Mouse (Mus musculus): ENCODE results near the gene Bcor. TPM values are rescaled to one million over a fixed set of nuclear protein-coding genes. Genes with fewer than 3 reads are reported as not detected.

Gene Bcor
- polyA plus RNA-seq, 1 experiment from 2014 or later, result 7.9 TPM

- Histone ChIP-seq H3K4me1 (peaks cover 86% of the 10 kb centered on the region), H3K9me3 (replicated peaks) (no peaks in the 10 kb centered on the region), H3K4me2 (peak overlapping the region; percentile 88), H3K27ac (peak overlapping the region; percentile 97), H3K4me3 (peak overlapping the region; percentile 51), H3K9ac (peak overlapping the region; percentile 85), H3K36me3 (no peaks in the 10 kb centered on the region), H3K27me3 (replicated peaks) (peaks cover 90% of the 10 kb centered on the region)
- peak; percentile 53 for ATAC-seq
- WGBS (ENCODE audit: insufficient replicate concordance), result 0% methylated on average over 1 of the region's 1 CpGs
These were observed 156.6 kb downstream of the Bcor start for GRCm38 (mm10) chrX:12003539-12003938.

GRCm38 (mm10) chrX:12003106-12003505 lies 157.0 kb downstream of the Bcor start:
- H3K4me1 ChIP-seq, result peaks cover 86% of the 10 kb centered on the region
- H3K4me2 ChIP-seq, result peak overlapping the region; percentile 88
- 5% methylated on average over 9 of the region's 9 CpGs for WGBS (ENCODE audit: insufficient replicate concordance)
- no peak for ATAC-seq
- H3K27ac ChIP-seq, result peak overlapping the region; percentile 97
- no peaks in the 10 kb centered on the region for H3K36me3 ChIP-seq
- H3K27me3 ChIP-seq (replicated peaks), result peaks cover 90% of the 10 kb centered on the region
- no peaks in the 10 kb centered on the region for H3K9me3 ChIP-seq (replicated peaks)
- H3K4me3 ChIP-seq, result peak overlapping the region; percentile 51
- peak overlapping the region; percentile 75 for H3K9ac ChIP-seq

GRCm38 (mm10) chrX:12002596-12002995 lies 157.6 kb downstream of the Bcor start:
- Histone ChIP-seq H3K4me3 (peak overlapping the region; percentile 51), H3K9ac (peak overlapping the region; percentile 75), H3K4me1 (peaks cover 86% of the 10 kb centered on the region), H3K27me3 (replicated peaks) (peaks cover 89% of the 10 kb centered on the region), H3K36me3 (no peaks in the 10 kb centered on the region), H3K9me3 (replicated peaks) (no peaks in the 10 kb centered on the region), H3K4me2 (peak overlapping the region; percentile 88), H3K27ac (peak overlapping the region; percentile 97)
- WGBS (ENCODE audit: insufficient replicate concordance), result 15% methylated on average over 6 of the region's 6 CpGs
- ATAC-seq, result no peak

- H3K4me1 ChIP-seq, result peaks cover 89% of the 10 kb centered on the region
- WGBS (ENCODE audit: insufficient replicate concordance), result 12% methylated on average over 3 of the region's 3 CpGs
- H3K9me3 ChIP-seq (replicated peaks), result no peaks in the 10 kb centered on the region
- H3K36me3 ChIP-seq, result no peaks in the 10 kb centered on the region
- peak overlapping the region; percentile 97 for H3K27ac ChIP-seq
- peak overlapping the region; percentile 75 for H3K9ac ChIP-seq
- peaks cover 83% of the 10 kb centered on the region for H3K27me3 ChIP-seq (replicated peaks)
- peak overlapping the region; percentile 88 for H3K4me2 ChIP-seq
- ATAC-seq, result no peak
- H3K4me3 ChIP-seq, result peak overlapping the region; percentile 51
These were observed 158.2 kb downstream of the Bcor start for GRCm38 (mm10) chrX:12001969-12002368.

DNA sequence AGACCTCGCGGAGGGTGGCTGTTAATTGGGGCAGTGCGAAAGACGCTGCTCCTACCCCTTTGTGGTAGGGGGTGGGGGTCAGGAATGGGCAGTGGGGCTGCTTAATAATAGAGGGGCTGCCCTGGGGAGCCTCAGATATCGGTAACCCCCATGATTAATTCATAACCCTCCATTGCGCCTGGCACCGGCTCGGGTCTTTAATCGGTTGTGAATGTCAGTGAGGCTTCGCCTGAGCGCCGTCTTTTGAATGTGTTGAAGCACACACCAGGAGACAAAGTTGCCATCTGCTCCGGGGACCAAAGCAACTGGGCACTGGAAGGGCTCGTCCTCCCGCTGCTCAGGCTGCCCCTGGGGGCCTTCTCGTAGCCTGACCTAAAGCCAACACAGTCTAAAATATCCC lies 158.8 kb downstream of the Bcor start:
- no peak for ATAC-seq
- Histone ChIP-seq H3K27me3 (replicated peaks) (peaks cover 76% of the 10 kb centered on the region), H3K27ac (peak overlapping the region; percentile 97), H3K9me3 (replicated peaks) (no peaks in the 10 kb centered on the region), H3K9ac (peak overlapping the region; percentile 75), H3K4me3 (peak overlapping the region; percentile 51), H3K4me1 (peaks cover 95% of the 10 kb centered on the region), H3K36me3 (no peaks in the 10 kb centered on the region), H3K4me2 (peak overlapping the region; percentile 88)
- WGBS (ENCODE audit: insufficient replicate concordance), result 49% methylated on average over 16 of the region's 16 CpGs

DNA sequence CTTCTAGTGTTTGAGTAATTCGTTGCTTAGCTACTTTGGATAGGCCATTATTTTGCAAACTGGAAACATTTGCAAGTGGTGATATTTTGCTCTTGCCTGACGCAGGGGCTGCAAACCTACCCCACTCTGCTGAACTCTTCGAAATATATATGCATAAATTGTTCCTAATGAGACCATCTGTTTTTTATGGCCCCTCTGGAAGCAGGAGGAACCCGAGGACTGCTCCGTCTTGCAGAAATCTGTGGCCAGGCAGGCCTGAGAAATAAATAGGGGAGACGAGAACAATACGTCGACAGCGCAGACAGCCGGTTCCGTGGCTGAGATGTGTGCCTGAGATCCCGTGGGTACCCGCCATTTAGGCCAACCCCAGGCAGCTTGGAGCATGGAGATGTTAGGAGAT lies 159.5 kb downstream of the Bcor start:
- Histone ChIP-seq H3K4me1 (peaks cover 96% of the 10 kb centered on the region), H3K9ac (no peak overlapping the region), H3K4me3 (no peak overlapping the region), H3K36me3 (no peaks in the 10 kb centered on the region), H3K4me2 (peak overlapping the region; percentile 88), H3K27ac (no peak overlapping the region; the same call in 1 of the 2 replicates), H3K27me3 (replicated peaks) (peaks cover 69% of the 10 kb centered on the region), H3K9me3 (replicated peaks) (no peaks in the 10 kb centered on the region)
- WGBS (ENCODE audit: insufficient replicate concordance), result 53% methylated on average over 13 of the region's 13 CpGs
- no peak for ATAC-seq

DNA sequence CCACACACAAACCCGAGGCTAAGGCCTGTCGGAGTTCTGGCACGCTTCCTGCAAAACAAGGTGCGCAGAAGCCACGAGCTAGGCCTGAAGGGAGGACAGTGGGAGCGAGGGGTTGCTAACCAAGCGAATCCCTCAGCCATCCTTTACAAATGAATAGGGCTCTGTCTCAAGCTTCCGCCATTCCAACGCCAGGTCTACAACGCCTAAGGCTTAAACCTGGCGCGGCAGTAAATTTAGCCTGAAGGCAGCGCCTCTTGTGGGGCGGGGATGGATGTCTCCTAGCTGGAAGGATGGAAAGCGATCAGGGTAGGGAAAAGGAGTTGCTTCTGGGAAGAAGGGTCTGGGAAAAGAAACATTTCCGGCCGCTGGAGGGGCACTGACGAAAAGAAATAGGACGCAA lies 160.2 kb downstream of the Bcor start:
- 45% methylated on average over 19 of the region's 19 CpGs for WGBS (ENCODE audit: insufficient replicate concordance)
- H3K4me1 ChIP-seq, result peaks cover 98% of the 10 kb centered on the region
- ATAC-seq, result no peak
- peak overlapping the region; percentile 76 for H3K4me2 ChIP-seq
- no peaks in the 10 kb centered on the region for H3K36me3 ChIP-seq
- peaks cover 63% of the 10 kb centered on the region for H3K27me3 ChIP-seq (replicated peaks)
- H3K27ac ChIP-seq, result peak overlapping the region; percentile 89; the same call in 1 of the 2 replicates
- no peak overlapping the region for H3K4me3 ChIP-seq
- H3K9ac ChIP-seq, result peak overlapping the region; percentile 72; the same call in 1 of the 2 replicates
- no peaks in the 10 kb centered on the region for H3K9me3 ChIP-seq (replicated peaks)

GRCm38 (mm10) chrX:11998934-11999336 lies 161.2 kb downstream of the Bcor start:
- Histone ChIP-seq H3K9ac (peak overlapping the region; percentile 72), H3K4me2 (peak overlapping the region; percentile 76), H3K4me3 (peak overlapping the region; percentile 50), H3K27ac (peak overlapping the region; percentile 89), H3K9me3 (replicated peaks) (no peaks in the 10 kb centered on the region), H3K27me3 (replicated peaks) (peaks cover 52% of the 10 kb centered on the region), H3K4me1 (peaks cover 96% of the 10 kb centered on the region), H3K36me3 (no peaks in the 10 kb centered on the region)
- peak; percentile 85 for ATAC-seq
- WGBS (ENCODE audit: insufficient replicate concordance), result 1% methylated on average over 26 of the region's 41 CpGs

- no peak for ATAC-seq
- Histone ChIP-seq H3K4me2 (no peak overlapping the region), H3K4me3 (no peak overlapping the region), H3K9me3 (replicated peaks) (no peaks in the 10 kb centered on the region), H3K27me3 (replicated peaks) (peaks cover 40% of the 10 kb centered on the region), H3K27ac (peak overlapping the region; percentile 89), H3K4me1 (peaks cover 92% of the 10 kb centered on the region), H3K9ac (no peak overlapping the region), H3K36me3 (no peaks in the 10 kb centered on the region)
- WGBS (ENCODE audit: insufficient replicate concordance), result 48% methylated on average over 2 of the region's 2 CpGs
These were observed 163.3 kb downstream of the Bcor start for GRCm38 (mm10) chrX:11996891-11997290.

GRCm38 (mm10) chrX:11996489-11996888 lies 163.7 kb downstream of the Bcor start:
- H3K9ac ChIP-seq, result no peak overlapping the region
- no peak for ATAC-seq
- H3K9me3 ChIP-seq (replicated peaks), result no peaks in the 10 kb centered on the region

GRCm38 (mm10) chrX:11993641-11994419 lies 166.3 kb downstream of the Bcor start:
- Histone ChIP-seq H3K9me3 (replicated peaks) (no peaks in the 10 kb centered on the region), H3K4me1 (peaks cover 70% of the 10 kb centered on the region), H3K9ac (peak overlapping the region; percentile 44), H3K27me3 (replicated peaks) (peaks cover 10% of the 10 kb centered on the region), H3K4me3 (no peak overlapping the region), H3K27ac (peak overlapping the region; percentile 89), H3K4me2 (peak overlapping the region; percentile 41), H3K36me3 (no peaks in the 10 kb centered on the region)
- ATAC-seq, result peak; percentile 84
- 30% methylated on average over 5 of the region's 5 CpGs for WGBS (ENCODE audit: insufficient replicate concordance)

More at GRCm38 (mm10) chrX:11996489-11996888, 163.7 kb downstream of the Bcor start:
- 23% methylated on average over 8 of the region's 8 CpGs for WGBS (ENCODE audit: insufficient replicate concordance)
- no peak overlapping the region for H3K4me2 ChIP-seq
- no peak overlapping the region for H3K4me3 ChIP-seq
- peaks cover 36% of the 10 kb centered on the region for H3K27me3 ChIP-seq (replicated peaks)
- H3K36me3 ChIP-seq, result no peaks in the 10 kb centered on the region
- peak overlapping the region; percentile 89; the same call in 1 of the 2 replicates for H3K27ac ChIP-seq
- H3K4me1 ChIP-seq, result peaks cover 88% of the 10 kb centered on the region

DNA sequence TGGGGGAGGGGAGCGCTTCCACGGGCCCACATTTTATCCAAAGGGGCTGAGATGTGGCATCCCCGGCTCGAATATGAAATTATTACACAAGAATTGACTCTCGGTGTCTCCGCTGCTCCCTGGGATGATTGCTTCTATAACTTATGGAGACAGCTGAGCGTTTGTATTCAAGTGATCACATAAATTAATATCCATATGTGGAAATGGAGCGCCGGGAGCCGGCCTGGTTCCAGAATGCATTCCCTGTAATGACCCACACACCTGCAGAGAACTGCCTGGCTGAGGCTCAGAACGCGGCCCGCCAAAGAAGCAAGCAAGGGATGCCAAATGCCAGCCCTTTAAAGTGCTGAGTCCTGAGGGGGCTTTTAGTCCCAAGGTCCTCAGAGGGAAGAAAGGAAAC lies 170.7 kb downstream of the Bcor start:
- no peak overlapping the region for H3K27ac ChIP-seq
- no peak overlapping the region for H3K4me2 ChIP-seq
- 83% methylated on average over 13 of the region's 13 CpGs for WGBS (ENCODE audit: insufficient replicate concordance)
- no peak for ATAC-seq
- no peaks in the 10 kb centered on the region for H3K36me3 ChIP-seq
- no peak overlapping the region for H3K9ac ChIP-seq
- H3K4me1 ChIP-seq, result peaks cover 42% of the 10 kb centered on the region
- H3K9me3 ChIP-seq (replicated peaks), result no peaks in the 10 kb centered on the region
- H3K4me3 ChIP-seq, result no peak overlapping the region
- no peaks in the 10 kb centered on the region; the same call in 1 of the 2 replicates for H3K27me3 ChIP-seq (replicated peaks)
